Mouse (Mus musculus): Measurements from ENCODE around the gene Ints6l. TPM values are rescaled to one million over a fixed set of nuclear protein-coding genes. Genes with fewer than 3 reads are reported as not detected.
A peak's percentile ranks its signal among the peaks of the same experiment; 100 is the strongest.

Ints6l gene
- polyA plus RNA-seq, 1 experiment from 2014 or later, result 30.9 TPM

GRCm38 (mm10) chrX:56447524-56448015 lies 7.1 kb upstream of the Ints6l start, which contains the start of gene Gm2174:
TSS of gene Gm2174 (plus strand) at chrX:56447965.
- Histone ChIP-seq H3K9me3 (ENCODE audit: control insufficient read depth, low read length) (no peaks in the 10 kb centered on the region), H3K27me3 (replicated peaks; ENCODE audit: control insufficient read depth, insufficient read depth, low read length) (no peaks in the 10 kb centered on the region), H3K9ac (ENCODE audit: low read depth, low read length) (no peak within 1 kb of the TSS), H3K4me3 (ENCODE audit: low read depth, low read length) (no peak within 1 kb of the TSS), H3K4me2 (ENCODE audit: low read depth, low read length) (no peak within 1 kb of the TSS), H3K4me1 (ENCODE audit: control insufficient read depth, insufficient read depth, low read length) (no peaks in the 10 kb centered on the region), H3K36me3 (ENCODE audit: control insufficient read depth, insufficient read depth, low read length) (no peaks in the 10 kb centered on the region), H3K27ac (replicated peaks; ENCODE audit: low read depth, low read length) (no peak within 1 kb of the TSS)
- DNase-seq (ENCODE audit: low spot score), result no peak
- no peak for ATAC-seq (ENCODE audit: low read depth)
- WGBS, result 67% methylated on average over 4 of the region's 4 CpGs

GRCm38 (mm10) chrX:56455372-56456246 lies 952 bp downstream of the Ints6l start:
- Histone ChIP-seq H3K9me3 (ENCODE audit: control insufficient read depth, low read length) (no peaks in the 10 kb centered on the region), H3K36me3 (ENCODE audit: control insufficient read depth, insufficient read depth, low read length) (no peaks in the 10 kb centered on the region), H3K27ac (replicated peaks; ENCODE audit: low read depth, low read length) (peak overlapping the region; percentile 94), H3K27me3 (replicated peaks; ENCODE audit: control insufficient read depth, insufficient read depth, low read length) (no peaks in the 10 kb centered on the region), H3K4me1 (ENCODE audit: control insufficient read depth, insufficient read depth, low read length) (no peaks in the 10 kb centered on the region), H3K4me2 (ENCODE audit: low read depth, low read length) (peak overlapping the region; percentile 54), H3K4me3 (ENCODE audit: low read depth, low read length) (peak overlapping the region; percentile 53), H3K9ac (ENCODE audit: low read depth, low read length) (peak overlapping the region; percentile 81)
- DNase-seq (ENCODE audit: low spot score) (peak; percentile 96), ATAC-seq (ENCODE audit: low read depth) (peak; percentile 96)
- 23% methylated on average over 35 of the region's 65 CpGs for WGBS

GRCm38 (mm10) chrX:56456379-56456778 lies 1.7 kb downstream of the Ints6l start:
- Histone ChIP-seq H3K4me2 (ENCODE audit: low read depth, low read length) (peak overlapping the region; percentile 54), H3K4me1 (ENCODE audit: control insufficient read depth, insufficient read depth, low read length) (no peaks in the 10 kb centered on the region), H3K9ac (ENCODE audit: low read depth, low read length) (peak overlapping the region; percentile 36), H3K27ac (replicated peaks; ENCODE audit: low read depth, low read length) (peak overlapping the region; percentile 64; the same call in 1 of the 2 replicates), H3K4me3 (ENCODE audit: low read depth, low read length) (peak overlapping the region; percentile 53), H3K9me3 (ENCODE audit: control insufficient read depth, low read length) (no peaks in the 10 kb centered on the region), H3K36me3 (ENCODE audit: control insufficient read depth, insufficient read depth, low read length) (no peaks in the 10 kb centered on the region), H3K27me3 (replicated peaks; ENCODE audit: control insufficient read depth, insufficient read depth, low read length) (no peaks in the 10 kb centered on the region)
- 16% methylated on average over 8 of the region's 8 CpGs for WGBS
- ATAC-seq (ENCODE audit: low read depth) (no peak), DNase-seq (ENCODE audit: low spot score) (no peak)

GRCm38 (mm10) chrX:56462020-56462933 lies 7.6 kb downstream of the Ints6l start:
- no peaks in the 10 kb centered on the region for H3K36me3 ChIP-seq (ENCODE audit: control insufficient read depth, insufficient read depth, low read length)
- H3K4me1 ChIP-seq (ENCODE audit: control insufficient read depth, insufficient read depth, low read length), result no peaks in the 10 kb centered on the region
- no peak overlapping the region for H3K9ac ChIP-seq (ENCODE audit: low read depth, low read length)
- no peak for ATAC-seq (ENCODE audit: low read depth)
- H3K4me3 ChIP-seq (ENCODE audit: low read depth, low read length), result no peak overlapping the region
- no peaks in the 10 kb centered on the region for H3K27me3 ChIP-seq (replicated peaks; ENCODE audit: control insufficient read depth, insufficient read depth, low read length)
- WGBS, result 66% methylated on average over 14 of the region's 14 CpGs
- H3K27ac ChIP-seq (replicated peaks; ENCODE audit: low read depth, low read length), result no peak overlapping the region
- no peak overlapping the region; the same call in 1 of the 2 replicates for H3K4me2 ChIP-seq (ENCODE audit: low read depth, low read length)
- DNase-seq (ENCODE audit: low spot score), result no peak
- H3K9me3 ChIP-seq (ENCODE audit: control insufficient read depth, low read length), result no peaks in the 10 kb centered on the region

GRCm38 (mm10) chrX:56464906-56465305 lies 10.2 kb downstream of the Ints6l start:
- H3K4me2 ChIP-seq (ENCODE audit: low read depth, low read length), result no peak overlapping the region
- no peak overlapping the region for H3K9ac ChIP-seq (ENCODE audit: low read depth, low read length)
- no peak overlapping the region for H3K27ac ChIP-seq (replicated peaks; ENCODE audit: low read depth, low read length)
- H3K4me3 ChIP-seq (ENCODE audit: low read depth, low read length), result no peak overlapping the region
- no peaks in the 10 kb centered on the region for H3K27me3 ChIP-seq (replicated peaks; ENCODE audit: control insufficient read depth, insufficient read depth, low read length)
- no peaks in the 10 kb centered on the region for H3K4me1 ChIP-seq (ENCODE audit: control insufficient read depth, insufficient read depth, low read length)
- no peak for ATAC-seq (ENCODE audit: low read depth)
- no peak for DNase-seq (ENCODE audit: low spot score)
- WGBS, result 87% methylated on average over 1 of the region's 1 CpGs
- no peaks in the 10 kb centered on the region for H3K36me3 ChIP-seq (ENCODE audit: control insufficient read depth, insufficient read depth, low read length)
- H3K9me3 ChIP-seq (ENCODE audit: control insufficient read depth, low read length), result no peaks in the 10 kb centered on the region

- no peak for ATAC-seq (ENCODE audit: low read depth)
- no peaks in the 10 kb centered on the region for H3K36me3 ChIP-seq (ENCODE audit: control insufficient read depth, insufficient read depth, low read length)
- no peak overlapping the region for H3K9ac ChIP-seq (ENCODE audit: low read depth, low read length)
- no peaks in the 10 kb centered on the region for H3K27me3 ChIP-seq (replicated peaks; ENCODE audit: control insufficient read depth, insufficient read depth, low read length)
- H3K9me3 ChIP-seq (ENCODE audit: control insufficient read depth, low read length), result 0 out of 2 replicates have a peak, but pooled peaks cover 2% of the 10 kb centered on the region
- no peak overlapping the region for H3K27ac ChIP-seq (replicated peaks; ENCODE audit: low read depth, low read length)
- DNase-seq (ENCODE audit: low spot score), result no peak
- H3K4me1 ChIP-seq (ENCODE audit: control insufficient read depth, insufficient read depth, low read length), result no peaks in the 10 kb centered on the region
- H3K4me2 ChIP-seq (ENCODE audit: low read depth, low read length), result no peak overlapping the region
- 51% methylated on average over 4 of the region's 4 CpGs for WGBS
- no peak overlapping the region for H3K4me3 ChIP-seq (ENCODE audit: low read depth, low read length)
Measured at GRCm38 (mm10) chrX:56467688-56468087, 13.0 kb downstream of the Ints6l start.

GRCm38 (mm10) chrX:56468422-56468821 lies 13.8 kb downstream of the Ints6l start:
- Histone ChIP-seq H3K9ac (ENCODE audit: low read depth, low read length) (no peak overlapping the region), H3K4me2 (ENCODE audit: low read depth, low read length) (no peak overlapping the region), H3K36me3 (ENCODE audit: control insufficient read depth, insufficient read depth, low read length) (no peaks in the 10 kb centered on the region), H3K9me3 (ENCODE audit: control insufficient read depth, low read length) (0 out of 2 replicates have a peak, but pooled peaks cover 2% of the 10 kb centered on the region), H3K27me3 (replicated peaks; ENCODE audit: control insufficient read depth, insufficient read depth, low read length) (no peaks in the 10 kb centered on the region), H3K4me1 (ENCODE audit: control insufficient read depth, insufficient read depth, low read length) (no peaks in the 10 kb centered on the region), H3K27ac (replicated peaks; ENCODE audit: low read depth, low read length) (no peak overlapping the region), H3K4me3 (ENCODE audit: low read depth, low read length) (no peak overlapping the region)
- DNase-seq (ENCODE audit: low spot score), result no peak
- 43% methylated on average over 6 of the region's 6 CpGs for WGBS
- ATAC-seq (ENCODE audit: low read depth), result no peak

- Histone ChIP-seq H3K4me1 (ENCODE audit: control insufficient read depth, insufficient read depth, low read length) (no peaks in the 10 kb centered on the region), H3K36me3 (ENCODE audit: control insufficient read depth, insufficient read depth, low read length) (no peaks in the 10 kb centered on the region), H3K27ac (replicated peaks; ENCODE audit: low read depth, low read length) (no peak overlapping the region), H3K4me3 (ENCODE audit: low read depth, low read length) (no peak overlapping the region), H3K4me2 (ENCODE audit: low read depth, low read length) (no peak overlapping the region), H3K9ac (ENCODE audit: low read depth, low read length) (no peak overlapping the region), H3K9me3 (ENCODE audit: control insufficient read depth, low read length) (0 out of 2 replicates have a peak, but pooled peaks cover 2% of the 10 kb centered on the region), H3K27me3 (replicated peaks; ENCODE audit: control insufficient read depth, insufficient read depth, low read length) (no peaks in the 10 kb centered on the region)
- WGBS, result 66% methylated on average over 8 of the region's 8 CpGs
- no peak for ATAC-seq (ENCODE audit: low read depth)
- no peak for DNase-seq (ENCODE audit: low spot score)
Measured at GRCm38 (mm10) chrX:56474035-56474434, 19.4 kb downstream of the Ints6l start.

Data from embryonic facial prominence, embryonic 14.5 days (tissue).